Mouse (Mus musculus): ENCODE measurements at regions not wholly inside any gene's neighbourhood (a gene's known extent, or its start where the extent isn't known, plus 50 kb on each side); places are given as distances from the start of the nearest gene placed in this dataset.

DNA sequence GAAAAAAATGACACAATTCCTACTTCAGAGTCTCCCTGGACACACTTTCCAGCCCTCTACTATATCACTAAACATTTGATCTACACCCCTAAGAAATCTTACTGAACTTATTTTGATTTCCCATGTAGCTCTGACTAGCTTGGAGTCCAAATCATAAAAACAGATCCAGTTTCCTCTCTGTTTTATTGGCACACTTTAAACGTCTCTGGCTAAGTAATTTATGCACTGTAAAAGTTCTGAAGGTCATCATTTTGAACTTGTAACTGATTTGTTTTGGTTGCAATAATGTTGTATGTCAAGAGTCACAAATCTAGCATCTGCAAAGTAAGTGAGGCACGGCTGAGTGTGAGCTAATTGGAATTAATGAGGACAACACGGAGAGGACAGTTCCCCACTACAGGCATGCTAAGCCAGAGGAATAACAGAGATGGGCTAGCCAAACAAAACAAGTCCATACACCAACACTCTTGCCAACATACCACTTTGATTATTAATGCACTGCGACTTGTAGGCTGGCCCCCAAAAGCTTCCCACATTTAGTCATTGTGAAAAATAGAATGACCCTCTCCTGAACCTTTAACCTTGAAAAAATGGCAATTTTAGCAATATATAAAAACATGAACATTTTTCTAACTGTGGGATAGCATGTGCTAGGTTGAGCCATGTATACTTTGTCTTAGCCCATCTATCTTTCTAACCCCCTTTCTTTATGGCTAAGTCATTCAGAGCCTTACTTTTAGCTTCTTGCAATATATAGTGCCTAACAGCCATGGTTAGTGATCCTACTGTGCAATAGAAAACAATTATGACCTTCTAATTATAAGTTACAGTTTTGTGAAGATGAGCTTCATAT is 399.3 kb upstream of the Mpdz start:
- DNase-seq = no peak

DNA sequence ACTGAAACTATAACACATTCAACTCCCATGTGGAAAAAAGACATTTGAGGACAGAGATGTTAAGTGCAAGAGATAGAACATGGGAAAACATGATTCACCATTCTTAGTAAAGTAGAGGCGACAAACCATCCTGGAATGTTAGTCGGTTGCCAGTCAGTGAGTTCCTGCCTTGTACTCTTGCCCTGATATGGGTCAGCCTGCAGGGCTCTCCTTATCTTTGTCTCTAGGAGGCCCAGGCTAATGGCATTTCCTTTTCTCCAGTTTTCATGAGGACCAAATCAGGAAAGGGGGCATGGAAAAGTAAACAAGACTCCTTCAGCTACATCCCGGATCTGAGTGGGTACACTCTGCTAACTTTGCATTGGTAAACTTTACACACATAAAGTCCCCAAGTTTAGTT is 387.4 kb upstream of the Mpdz start:
- peak; percentile 7 to 21 for DNase-seq

DNA sequence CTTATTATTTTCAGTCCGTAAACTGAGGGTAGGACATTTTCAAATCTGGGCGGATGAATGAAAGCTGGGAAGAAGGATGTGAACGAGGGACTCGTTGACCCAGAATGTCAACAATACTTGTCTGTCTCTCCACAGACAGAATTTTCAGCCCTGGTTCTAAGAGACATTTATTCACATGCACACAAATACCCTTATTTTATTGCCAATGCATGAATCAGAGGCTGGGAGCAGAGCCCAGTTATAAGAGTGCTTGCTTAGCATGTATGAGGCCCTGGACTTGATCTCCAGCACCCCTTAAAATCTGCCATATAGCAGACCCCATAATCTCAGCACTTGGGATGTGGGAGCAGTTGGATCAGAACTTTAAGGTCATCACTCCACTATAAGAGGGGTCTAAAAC is 384.8 kb upstream of the Mpdz start:
- DNase-seq = no peak

DNA sequence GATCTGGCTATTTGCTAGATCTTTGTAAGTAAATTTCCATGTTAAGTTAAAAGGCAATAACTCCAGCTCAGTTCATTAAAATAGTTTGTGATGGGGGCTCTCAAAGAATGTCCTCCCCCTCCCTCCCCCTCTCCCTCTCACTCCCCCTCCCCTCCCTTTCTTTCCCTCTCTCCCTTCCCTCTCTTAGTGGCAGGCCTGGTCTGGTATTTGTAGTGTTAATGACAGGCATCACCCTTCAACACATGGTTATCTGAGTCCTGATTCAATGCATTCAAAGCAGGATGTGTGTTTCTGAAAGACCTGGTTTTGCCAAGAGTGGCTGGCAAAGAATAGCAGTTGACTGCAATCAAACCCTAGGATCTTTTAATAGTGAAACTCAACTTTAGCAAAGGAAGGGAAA is 383.4 kb upstream of the Mpdz start:
- DNase-seq = no peak

DNA sequence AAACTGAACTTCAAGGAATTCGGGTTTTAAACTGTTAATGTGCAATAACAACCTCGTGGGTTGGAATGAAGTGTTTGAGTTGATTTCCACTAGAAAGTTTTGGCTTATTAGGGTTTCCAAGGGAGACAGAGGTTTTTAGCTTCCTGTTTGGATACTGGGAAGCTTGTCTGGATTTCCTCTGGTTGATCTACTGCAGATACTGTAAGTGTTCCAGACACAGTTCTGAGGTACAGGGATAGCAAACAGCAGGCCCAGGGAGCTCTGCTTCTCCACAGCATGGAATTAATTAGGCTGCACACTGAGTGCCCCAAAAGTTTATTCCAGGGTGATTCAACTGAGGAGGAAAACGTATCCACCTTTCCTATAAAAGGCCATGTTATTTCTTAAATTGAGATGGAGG is 381.0 kb upstream of the Mpdz start:
- no peak for DNase-seq

DNA sequence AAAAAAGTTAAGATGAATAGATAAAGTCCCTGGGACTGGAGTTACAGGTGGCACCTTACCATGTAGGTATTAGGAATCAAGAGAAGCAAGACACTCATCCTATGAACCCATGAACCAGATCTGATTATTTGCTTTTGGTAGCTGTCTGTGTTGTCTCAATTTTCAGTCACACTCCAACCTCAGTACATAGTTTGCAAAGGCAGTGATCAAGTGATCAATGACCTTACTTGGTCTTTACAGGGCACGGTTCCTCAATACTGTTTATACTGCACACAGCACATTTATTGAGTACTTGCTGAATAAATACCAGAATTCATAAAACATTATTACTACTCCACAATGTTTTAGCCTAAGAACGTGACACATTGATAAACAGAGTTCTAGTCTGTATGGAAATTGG is 346.7 kb upstream of the Mpdz start:
- DNase-seq = no peak

DNA sequence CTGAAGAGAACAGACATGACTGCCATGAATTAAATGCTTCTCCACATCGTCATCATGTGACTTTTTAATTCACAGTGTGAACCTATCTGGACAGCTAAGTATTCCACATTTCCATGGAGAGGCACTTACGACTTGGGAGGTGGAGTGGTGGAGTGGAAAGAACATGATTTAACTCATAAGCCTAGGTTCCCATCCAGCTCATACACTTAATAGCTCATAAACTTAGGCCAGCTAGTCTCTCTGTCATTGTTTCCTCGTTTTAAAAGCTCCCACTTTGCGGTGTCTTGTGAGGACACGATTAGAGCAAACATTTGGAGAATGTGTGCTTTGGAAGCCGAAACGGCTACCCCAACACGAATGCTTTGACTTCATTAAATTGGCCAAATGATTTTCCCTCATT is 346.0 kb upstream of the Mpdz start:
- DNase-seq = no peak

DNA sequence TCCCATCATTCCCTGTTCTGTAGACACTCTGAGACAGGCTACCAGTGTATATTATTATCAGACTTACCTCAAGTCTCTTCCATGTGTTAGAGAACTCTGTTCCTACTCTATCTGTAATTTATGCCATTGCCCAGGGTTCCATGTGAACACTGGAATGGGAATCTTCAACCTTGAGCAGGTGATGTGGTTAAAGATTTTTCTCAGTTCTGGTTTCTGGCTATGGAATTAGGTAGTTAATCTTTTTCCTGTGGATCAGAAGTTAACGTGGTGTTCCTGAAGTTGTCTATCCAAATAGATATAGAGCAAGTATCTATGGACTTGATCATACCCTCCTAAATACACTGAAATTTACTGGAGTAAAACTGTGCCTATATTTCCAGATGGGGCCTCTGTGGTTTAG is 339.4 kb upstream of the Mpdz start:
- DNase-seq = no peak

DNA sequence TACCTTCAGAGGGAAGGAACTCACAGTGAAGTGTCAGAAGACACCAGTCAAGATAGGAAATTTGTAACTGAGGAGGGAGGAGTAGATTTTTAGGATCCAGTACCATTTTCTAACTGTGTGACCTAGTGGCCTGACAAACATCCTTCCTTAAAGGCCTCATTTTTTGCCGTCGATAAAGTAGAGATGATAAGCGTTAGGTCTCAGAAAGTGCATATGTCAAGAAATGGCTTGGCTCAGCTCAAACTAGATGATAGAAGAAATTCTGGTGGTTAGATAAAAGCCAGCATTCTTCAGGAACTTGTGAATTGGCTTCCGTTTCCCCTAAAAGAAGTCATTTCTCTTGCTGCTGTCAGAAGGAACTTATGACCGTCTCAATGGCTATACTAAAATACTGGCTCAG is 324.1 kb upstream of the Mpdz start:
- DNase-seq = no peak

DNA sequence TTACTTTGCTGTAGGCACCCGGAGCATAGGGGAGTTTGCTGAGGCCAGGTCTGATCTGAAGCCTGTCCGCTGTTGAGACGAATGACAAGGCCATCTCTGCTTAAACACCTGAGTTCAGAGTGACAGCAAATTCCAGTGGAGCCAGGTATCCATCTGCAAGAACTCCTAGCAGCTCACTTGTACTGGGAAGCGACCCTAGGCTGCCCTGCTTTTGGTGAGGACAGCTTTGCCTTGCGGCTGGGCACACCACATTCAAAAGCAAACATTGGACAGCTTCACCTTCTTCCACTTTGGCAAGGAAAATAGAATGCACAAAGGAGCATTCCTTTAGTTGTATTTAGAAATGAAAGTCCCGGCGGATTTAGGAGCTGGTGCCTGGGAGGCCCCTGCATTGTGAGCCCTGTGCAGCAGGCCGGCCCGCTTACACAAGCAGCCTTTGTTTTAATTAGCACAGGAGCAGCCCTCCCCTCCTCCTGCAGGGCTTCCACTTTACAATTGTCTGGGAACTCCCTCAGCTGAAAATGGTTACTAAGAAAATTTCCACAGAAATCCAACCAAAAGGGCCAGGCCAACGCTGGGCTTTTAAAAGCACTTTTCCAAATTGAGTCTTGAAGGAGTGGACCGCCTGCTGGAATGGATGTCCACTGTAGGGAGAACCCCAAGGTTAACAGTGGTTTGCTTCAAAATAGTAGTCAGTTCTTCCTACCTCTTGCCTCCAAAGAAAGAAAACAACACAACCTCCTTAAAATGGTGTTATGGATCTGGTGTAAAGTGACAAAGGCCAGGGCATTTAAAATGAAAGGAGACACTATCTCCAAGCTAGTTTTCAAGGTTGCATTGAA is 321.6 kb upstream of the Mpdz start:
- peak in 1 of 2 experiments; percentile 28 for DNase-seq

DNA sequence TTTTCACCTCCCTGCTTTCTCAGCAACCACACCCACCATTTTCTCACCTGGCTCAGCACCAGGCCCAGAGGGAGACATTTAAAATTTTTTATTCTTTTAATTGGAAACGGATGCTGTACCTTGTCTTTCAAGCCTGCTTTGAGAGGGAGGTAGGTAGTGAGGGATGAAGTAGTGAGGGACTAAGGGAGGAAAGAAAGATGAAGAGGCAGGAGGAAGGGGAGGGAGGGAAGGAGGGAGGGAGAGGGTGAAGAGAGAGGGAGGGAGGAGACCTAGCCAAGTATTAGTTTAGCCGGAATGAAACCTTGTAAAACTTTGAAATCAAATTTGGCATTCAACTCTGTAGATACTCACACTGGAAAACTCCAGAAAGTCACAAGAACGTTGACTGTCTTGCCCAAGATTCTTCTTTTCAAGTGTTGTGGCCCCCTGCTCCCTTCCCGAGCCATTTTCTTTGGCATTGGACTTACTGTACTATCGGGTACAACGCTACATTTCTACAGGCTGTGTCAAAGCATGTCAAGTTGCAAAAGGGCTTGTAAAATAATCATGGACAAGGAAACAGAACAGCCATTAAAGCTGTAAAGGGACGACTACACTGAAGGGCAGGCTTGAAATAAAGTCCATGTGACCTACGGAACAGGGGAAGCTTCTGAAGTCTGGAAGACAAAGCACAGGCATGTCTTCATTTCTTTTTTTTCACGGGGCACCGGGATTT is 320.9 kb upstream of the Mpdz start:
- DNase-seq = no peak

DNA sequence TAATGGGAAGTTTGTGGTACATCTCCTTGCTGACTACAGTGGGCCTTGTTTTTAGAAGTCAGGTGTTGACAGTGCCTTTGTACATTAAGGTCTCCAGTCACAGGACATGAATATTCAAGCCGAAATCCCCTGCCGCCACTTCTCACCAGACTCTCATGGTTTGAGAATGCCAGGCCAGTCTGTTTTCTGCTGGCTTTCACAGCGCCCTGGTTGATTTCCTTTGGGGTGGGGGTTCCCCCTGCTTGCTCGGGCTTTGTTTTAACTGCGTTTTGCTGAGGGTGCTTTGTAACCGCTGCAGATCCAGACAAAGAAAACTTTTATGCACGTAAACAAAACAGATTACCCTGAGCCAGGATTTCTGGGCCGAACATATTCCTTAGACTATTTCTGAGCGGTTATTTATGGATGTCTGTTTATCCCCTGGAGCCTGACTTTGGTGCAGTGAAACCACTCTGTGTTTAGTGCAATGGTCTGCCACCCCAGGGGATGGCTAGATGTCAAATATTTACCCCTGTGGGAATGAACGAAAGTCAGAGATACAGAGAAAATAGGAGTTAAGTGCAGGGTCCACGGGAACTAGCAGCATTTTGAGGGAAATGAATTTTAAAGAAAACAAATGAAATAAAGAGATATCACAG is 320.1 kb upstream of the Mpdz start:
- DNase-seq = no peak

DNA sequence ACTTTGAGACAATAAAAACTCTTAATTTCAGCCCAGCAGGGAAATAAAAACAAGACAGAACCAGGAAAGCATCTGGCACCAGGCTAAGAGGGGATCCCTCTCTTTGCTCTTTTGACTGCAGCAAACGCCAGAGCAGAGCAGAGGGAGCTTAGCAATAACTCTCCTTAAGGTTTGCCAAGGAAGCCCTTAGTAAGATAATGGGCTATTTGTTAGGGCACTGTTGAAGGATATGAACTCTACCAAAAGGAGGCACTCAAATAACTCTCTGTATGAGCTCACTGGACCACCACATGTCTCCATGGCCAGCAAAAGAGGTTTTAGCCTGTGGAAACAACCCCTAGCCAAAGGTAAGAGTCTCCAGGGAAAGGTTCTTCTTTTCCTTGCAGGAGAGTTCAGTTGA is 315.3 kb upstream of the Mpdz start:
- no peak for DNase-seq

DNA sequence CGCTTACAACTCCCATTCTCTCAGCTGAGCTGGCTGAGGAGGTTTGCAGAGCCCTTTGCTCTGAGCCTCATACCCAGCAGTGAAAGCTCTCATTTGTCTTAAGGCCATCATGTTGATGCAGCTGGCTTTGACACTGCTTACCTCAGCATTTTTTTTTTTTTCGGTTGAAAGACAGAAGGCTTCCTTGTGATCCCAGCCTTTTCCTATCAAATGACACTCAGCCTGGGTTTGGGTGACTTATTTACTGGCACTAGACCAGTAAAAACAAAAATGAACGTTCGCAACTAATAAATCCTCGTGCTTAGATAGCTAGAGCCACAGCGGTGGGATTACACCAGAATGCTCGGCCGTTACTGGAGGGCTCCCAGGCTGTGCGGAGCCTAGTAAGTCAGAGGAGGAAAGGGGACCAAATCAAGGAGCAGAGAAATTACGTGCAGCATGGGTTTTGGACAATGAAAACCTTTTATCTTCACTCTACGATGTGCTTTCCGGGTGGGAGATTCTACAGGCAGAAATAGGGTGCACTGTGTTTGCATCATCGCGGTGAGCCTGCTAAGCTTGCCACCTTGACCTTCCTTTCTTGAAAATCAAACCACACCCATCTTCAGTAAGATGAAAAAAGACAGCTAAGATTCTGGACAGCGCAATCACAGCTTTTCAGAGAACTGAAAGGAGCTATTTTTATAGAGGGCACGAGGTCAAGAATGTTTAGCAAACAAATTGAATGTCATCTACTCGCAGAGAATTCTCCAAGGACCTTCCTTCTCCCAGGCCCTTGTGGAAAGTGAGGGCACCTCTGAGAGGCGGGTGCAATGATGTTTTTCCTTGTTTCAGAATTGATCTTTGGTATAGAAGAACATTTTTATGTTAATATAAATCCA is 302.3 kb upstream of the Mpdz start:
- peak in 1 of 2 experiments; percentile 13 for DNase-seq

DNA sequence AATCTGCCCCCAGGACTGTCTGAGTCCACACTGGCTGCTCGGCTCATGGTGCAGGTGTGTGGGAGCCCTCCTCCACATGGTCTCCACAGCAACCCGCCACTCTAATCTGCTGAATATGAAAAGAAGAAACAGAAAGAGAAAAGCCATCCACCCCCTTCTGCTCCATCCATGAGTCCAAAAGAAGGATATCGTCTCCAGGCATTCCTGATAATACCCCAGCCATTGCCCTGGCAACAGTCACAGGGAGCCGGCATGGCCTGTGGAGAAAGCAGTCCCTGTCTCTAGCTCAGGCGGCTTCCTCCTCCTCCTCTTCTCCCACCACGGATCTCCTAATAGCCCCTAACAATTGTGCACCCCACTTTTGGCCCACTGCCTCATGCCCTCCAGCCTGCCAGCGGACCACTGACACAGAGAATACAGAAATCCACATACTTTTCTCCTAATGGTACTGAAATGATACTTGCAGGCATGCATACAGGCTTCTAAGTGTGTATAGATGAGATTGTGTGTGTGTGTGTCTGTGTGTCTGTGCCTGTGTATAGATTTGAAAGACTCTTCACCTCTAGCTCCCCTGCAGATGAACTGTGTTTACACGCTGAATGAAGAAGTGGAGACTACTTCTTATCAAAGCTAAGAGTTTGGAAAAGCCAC is 301.5 kb upstream of the Mpdz start:
- DNase-seq = no peak

DNA sequence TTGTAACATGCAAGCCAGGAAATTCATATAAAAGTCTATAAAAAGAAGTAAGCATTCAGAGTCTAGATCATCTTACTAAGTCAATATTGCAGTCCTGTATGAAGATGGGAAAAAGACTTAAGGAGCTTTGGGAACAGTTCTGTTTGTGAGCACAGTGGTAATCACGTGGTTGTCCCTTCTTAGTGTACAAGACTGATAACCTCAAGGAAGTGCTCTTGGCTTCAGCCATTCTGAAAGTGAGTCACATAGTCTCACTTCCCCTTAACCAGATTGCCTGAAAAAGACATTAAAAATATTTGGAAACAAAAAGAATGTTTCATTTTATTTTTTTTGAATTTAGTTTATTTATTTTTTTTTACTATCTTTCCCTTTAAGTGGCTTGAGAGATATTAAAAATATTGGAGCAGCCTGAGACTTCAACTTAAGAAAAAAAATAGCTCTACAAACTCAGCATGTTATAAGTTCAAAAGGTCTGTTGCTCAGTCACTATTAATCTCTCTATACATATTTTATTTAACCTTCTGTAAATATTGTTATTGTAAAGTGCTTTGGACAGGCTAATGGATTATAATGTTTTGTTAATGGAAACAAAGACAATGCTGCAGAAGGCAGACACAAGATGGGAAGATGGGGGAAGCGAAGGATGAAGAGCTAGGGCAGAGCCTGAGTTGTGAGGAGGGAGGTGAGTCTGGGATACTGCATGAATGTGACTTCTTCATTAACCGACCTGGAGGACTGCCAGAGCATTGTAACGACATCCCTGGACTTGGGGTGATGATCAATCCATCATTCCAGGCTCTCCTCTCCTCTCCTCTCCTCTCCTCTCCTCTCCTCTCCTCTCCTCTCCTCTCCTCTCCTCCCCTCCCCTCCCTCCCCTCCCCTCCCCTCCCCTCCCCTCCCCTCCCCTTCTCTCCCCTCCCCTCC is 300.2 kb upstream of the Mpdz start:
- DNase-seq = no peak

DNA sequence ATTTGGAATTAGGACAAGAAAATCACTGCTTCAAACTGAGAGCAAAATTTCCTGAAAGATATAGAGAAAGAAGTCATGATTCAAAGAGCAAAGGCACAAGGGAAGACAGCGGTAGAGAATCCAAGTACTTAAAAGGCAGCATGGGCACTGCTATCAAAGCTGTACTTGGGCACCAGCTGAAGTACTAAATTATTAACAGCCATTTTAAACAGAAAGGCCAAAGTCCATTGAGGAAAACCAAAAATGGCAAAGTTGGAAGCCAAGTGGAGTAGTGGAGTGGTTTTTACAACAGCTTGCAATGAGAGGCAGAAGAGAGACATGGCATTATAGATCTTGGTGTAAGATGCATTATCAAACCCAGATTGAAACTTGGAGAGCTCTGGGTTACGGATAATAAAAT is 291.8 kb upstream of the Mpdz start:
- no peak for DNase-seq

DNA sequence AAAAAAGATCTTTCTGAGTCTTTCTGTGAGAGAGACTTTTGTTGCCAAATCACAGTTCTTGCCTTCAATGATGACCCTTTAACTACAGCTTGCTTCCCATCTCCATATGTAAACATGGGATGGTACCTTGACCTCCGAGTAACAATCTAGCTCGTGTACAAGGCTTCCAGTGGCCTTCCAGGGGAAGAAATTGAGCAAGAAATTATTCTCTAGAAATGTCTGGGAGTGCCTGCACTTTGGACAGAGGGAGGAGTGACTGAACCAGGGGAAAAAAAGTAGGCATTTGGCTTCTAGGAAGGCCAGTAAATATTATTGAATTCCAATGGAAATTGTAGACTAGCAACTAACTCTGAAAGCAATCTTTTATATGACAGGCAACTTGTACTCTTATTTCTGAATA is 287.8 kb upstream of the Mpdz start:
- no peak for DNase-seq

DNA sequence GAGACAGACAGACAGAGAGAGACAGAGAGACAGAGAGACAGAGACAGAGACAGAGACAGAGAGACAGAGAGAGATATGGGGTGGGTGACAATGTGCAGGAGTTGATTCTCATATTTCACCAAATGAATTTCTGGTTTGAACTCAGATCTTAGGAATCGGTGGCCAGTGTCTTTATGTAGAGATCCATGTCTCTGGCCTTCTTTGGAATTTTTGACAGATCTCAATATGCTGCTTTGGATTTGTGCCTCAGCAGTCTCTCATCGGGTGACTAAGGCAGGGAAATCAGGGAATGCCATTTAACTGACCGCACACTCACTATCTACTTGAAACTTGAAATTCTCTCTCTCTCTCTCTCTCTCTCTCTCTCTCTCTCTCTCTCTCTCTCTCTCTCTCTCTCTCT is 286.3 kb upstream of the Mpdz start:
- DNase-seq = no peak
